Mouse (Mus musculus) adrenal gland, postnatal 36 days (tissue): ENCODE results near the gene Elavl3. TPM values are rescaled to one million over a fixed set of nuclear protein-coding genes. Genes with fewer than 3 reads are reported as not detected.
A peak's percentile ranks its signal among the peaks of the same experiment; 100 is the strongest.

Experiments
- DNase-seq, 2 experiments: peaks; one replicate each; pipeline ENCODE4 v3.0.0; 2021; ENCODE audit warnings: mixed read lengths in 1 of 2
- total RNA-seq, 2 experiments: library from RNA; stranded (reverse); gene quantifications; 2 replicates each; pipeline ENCODE4 v1.2.3; 2021

Gene Elavl3
- total RNA-seq, 2 experiments from 2014 or later: 1.1 to 2.0 TPM

- DNase-seq: peak in 1 of 2 experiments; percentile 33
Observed at GRCm38 (mm10) chr9:22058011-22058424, 6.2 kb upstream of the Elavl3 start.

GRCm38 (mm10) chr9:22057031-22057517 is 5.3 kb upstream of the Elavl3 start:
- DNase-seq: no peak

DNA sequence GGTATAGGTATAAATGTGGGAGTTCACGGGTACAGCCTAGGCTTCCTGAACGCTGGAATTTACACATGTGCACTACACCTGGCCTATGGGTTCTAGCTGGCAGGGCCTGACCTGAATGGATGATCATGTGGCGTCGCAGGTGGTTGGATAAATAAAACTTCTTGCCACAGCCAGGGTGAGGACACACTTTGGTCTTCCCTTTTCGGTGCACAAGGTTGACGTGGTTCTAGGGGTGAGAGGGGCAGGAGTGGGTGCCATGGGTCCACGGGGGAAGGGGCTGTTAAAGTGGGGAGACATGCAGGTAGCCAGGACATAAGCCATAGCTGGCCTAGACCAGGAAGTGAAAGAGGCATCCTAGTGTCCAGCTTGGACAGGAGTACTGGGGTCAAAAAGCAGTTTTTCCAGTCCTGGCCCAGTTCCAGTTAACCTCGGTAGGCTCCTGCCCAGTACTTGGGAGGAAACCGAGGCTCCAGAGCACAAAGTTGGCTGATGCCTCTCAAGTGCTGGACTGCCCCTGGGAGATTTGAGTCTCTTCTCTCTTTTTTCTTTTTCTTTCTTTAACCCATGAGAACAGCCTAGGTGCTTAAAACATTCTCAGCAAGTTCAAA is 4.6 kb upstream of the Elavl3 start:
- no peak for DNase-seq

GRCm38 (mm10) chr9:22055713-22056112 is 3.9 kb upstream of the Elavl3 start:
- DNase-seq: no peak

GRCm38 (mm10) chr9:22054411-22055076 is 2.7 kb upstream of the Elavl3 start:
- DNase-seq: peak; percentile 83 to 84

DNA sequence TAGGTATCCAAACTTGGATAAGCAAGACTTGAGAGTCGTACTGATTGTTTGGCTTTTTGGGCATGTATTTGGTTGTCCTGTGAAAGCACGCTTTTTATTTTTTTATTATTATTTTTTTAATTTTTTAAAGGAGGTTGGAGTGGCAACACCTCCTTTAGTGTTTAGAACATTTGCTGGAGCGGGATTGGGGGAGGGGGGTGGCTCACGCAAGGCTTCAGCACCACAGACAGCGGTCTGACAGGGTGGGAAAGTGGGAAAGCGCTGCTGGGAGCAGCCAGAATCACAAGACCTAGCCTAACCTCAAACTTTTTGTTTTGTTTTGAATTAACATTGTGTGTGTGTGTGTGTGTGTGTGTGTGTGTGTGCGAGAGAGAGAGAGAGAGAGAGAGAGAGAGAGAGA is 1.8 kb upstream of the Elavl3 start:
- DNase-seq: no peak

DNA sequence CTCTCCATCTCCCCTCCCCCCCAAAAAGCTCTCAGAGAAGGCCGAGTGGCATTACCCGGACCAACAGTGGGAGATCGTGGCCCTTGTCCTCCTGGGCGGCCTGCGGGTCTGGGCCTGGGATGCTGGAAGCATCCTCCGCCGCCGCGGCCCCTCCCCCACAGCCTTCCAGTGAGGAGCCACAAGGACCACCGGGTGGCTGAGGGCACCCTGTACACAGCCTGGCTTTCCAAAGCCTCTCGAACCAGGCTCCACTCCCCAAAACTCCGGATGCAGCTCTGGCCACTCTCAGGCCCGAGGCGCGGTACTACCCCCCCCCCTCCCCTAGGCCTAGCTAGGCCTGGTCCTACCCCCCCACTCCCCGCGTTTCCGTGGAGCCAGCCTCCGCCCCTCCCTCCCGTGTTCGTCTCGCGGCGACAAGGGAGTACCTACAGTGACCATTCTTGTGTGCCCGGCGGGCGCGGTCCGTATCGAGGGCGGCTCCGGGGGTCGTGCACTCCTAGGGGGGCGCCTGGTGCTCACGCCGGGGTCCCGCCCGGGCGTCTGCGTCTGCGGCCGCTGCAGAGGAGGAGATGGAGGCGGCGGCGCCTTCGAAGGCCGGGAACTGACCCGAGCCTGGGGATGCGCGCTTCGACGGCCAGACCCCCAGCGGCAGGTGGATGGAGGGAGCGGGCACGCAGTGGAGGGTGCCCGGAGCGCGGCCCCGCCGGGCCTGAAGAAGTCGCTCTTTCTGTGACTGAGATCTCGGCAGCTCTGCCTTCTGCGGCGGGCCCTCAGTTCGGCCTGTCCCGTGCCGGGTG is 464 bp downstream of the Elavl3 start:
- no peak for DNase-seq

DNA sequence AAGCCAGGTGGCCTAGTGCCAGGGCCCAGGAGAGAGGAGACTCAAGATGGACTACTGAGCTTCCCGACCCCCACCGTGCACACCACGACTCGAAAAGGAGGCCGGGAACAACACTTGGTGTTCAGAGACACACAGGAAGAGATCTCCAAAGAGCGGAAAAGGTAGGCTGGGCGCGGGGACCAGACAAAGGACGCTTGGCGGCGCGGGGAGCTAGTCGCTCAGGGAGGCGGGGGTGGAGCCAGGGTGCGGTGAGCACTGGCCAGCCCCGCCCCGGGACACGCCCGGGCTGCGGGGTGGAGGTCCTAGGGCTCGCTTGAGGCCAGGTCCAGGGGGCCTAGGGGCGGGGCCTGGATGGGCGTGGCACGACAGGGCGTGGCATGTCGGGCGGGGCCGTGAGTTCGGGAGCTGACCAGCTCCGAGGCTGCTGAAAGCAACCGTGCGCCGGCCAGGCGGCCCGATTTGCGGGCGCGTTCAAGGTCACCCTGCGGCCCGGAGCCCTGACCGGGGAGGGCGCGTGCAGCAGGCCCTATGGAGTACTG is 1.4 kb downstream of the Elavl3 start:
- peak; percentile 74 to 77 for DNase-seq

GRCm38 (mm10) chr9:22049721-22050270 is 2.0 kb downstream of the Elavl3 start:
- no peak for DNase-seq

DNA sequence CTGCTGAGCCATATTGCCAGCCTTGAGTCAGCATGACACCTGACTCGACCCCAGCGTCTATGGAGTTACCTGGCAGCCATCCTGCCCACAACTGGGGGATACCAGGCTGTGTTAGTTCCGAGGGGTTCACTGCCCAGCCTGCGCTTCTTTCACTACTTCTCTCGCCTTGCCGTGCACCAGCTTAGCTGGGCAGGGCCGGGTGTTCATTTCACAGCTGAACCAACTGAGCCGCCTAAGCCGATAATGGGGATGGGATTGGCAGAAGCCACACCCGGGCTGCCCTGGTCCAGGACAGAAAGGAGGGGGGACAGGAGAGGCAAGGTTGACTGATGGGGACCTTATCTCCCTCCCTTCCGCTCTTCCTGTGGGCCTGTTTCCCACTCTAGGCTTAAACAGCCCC is 2.5 kb downstream of the Elavl3 start:
- no peak for DNase-seq

DNA sequence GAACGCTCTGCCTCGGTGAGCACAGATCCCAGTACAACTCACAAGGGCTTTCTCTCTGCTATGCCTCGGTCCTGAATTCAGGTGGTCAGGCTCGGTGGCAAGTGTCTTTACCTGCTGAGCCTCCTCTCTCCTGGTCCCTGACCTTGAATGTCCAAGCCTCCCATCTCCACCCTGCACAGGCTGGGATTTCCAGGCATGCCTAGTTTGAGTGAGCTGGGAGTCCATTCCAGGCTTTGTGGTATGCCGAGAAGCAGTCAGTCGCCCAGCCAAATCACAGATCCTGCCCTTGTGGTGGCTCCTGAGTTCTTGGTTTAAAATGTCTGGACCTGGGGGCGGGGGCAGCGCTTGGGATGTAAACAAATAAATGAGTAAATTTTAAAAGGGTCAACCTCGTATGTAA is 4.5 kb downstream of the Elavl3 start:
- no peak for DNase-seq

- DNase-seq: no peak
Observed at GRCm38 (mm10) chr9:22041832-22042231, 10.0 kb downstream of the Elavl3 start.

- peak in 1 of 2 experiments; percentile 25 for DNase-seq
Observed at GRCm38 (mm10) chr9:22037826-22038225, 14.0 kb downstream of the Elavl3 start.

DNA sequence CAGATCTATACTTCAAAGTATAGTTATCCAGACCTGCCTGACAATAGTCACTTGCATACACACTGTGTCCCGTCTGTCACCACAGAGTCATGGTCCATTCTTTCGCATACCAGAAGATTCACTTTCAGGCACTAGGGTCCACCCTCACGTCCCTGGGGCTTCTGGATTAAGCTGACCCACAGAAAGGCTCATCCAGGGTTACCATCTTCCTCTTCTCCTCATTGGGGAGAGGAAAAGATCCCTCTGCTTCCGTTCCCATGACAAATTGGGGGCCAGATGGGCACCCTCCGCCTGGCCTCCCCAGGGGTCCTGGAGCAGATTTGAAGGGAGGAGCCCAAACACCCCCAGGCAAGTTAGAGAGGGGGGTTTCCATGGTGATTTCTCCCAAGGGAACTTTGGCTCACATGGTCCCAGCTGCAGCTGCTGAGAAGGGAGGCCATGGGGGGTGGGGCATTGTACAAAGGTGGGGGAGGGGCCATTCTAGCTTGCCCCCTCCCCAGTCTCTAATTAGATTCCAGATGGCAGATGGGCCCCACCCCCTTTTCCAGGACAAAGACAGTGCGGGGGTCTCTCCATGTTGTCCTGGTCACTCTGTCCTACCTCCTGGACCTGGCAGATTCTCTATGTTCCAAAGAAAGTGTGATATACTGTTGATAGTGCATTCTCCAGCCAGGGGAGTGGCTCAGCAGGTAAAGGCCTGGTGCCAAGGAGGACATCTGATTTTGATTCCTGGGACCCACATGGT is 16.4 kb downstream of the Elavl3 start:
- no peak for DNase-seq

DNA sequence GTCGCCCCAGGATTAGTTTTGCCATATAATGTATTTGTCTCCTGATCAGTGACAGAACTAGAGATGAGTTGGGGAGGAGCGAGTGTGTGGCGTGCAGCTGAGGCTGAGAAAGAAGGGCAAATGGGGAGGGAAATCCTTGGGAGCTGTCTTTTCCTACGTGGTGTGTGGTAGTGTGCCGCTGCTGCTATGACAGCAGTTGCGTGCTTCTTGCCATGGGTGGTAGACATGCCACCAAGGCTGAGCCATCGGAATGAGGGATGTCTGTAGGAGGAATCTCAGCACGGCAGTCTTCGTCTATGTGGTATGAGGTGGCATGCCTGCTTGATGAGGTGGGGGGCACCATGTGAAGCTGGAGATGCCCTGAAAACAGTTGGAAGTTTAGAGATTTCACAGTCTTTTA is 21.4 kb downstream of the Elavl3 start:
- no peak for DNase-seq

GRCm38 (mm10) chr9:22028467-22028866 is 23.4 kb downstream of the Elavl3 start:
- no peak for DNase-seq

DNA sequence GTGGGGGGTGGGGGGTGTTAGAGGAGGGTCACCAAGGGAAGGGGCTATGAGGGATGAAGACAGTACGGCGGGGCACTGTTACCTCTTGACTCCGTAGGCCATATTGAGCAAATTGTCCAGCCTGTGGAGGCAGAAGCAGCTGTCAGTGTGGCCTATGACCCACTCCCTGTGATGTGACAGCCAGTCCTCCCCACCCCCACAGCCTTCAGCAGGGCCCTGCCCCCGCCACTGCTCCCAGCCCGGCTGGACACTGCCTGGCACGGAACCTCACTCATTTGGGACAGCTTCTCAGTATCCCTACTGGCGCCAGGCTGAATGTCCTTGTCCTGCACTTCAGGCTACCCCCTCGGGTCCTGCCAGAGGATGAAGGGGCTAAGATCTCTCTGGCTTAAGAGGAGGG is 27.2 kb downstream of the Elavl3 start:
- no peak for DNase-seq

DNA sequence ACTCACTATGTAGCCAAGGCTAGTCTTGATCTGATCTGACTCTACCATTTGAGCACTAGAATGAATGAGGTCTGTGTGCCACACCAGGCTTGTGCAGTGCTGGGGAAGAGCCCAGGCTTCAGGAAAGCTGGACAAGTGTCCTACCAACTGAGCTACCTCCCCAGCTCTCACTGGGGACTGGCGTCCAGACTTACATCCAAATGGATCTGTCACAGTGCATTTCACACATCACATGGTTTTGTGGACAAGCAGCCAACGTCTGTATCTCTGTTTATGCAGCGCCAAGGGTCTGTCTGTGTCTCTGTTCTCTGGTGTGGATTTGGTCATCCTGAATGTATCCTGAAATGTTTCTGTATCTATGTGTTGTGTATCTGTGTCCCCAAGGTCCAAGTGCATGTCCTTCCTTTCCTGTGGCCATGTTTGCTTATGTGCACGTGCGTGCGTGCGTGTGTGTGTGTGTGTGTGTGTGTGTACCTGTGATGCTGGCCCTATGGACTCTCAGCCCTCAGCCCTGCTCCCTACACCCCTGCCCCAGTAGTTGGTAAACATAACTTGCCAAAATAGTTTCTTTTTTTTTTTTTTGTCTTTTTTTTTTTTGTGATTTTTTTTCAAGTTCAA is 34.5 kb downstream of the Elavl3 start:
- no peak for DNase-seq

DNA sequence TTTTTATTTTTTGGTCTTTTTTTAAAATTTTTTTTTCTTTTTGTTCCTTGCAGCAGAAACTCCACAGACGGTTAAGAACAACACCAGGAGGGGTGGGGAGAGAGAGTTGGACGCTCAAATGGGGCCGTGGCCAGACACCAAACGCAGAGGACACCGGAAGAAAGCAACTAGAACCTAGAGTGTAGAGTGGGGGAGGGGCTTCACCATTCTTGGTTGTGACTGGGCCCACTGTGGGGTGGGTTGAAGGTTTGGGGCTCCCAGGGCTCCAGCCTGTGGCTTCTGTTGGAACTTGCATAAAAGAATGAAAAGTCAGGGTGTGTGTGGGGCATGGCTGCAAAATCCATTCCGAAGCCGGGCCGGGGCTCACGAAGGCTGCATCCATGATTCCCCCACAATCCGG is 35.6 kb downstream of the Elavl3 start:
- no peak for DNase-seq

DNA sequence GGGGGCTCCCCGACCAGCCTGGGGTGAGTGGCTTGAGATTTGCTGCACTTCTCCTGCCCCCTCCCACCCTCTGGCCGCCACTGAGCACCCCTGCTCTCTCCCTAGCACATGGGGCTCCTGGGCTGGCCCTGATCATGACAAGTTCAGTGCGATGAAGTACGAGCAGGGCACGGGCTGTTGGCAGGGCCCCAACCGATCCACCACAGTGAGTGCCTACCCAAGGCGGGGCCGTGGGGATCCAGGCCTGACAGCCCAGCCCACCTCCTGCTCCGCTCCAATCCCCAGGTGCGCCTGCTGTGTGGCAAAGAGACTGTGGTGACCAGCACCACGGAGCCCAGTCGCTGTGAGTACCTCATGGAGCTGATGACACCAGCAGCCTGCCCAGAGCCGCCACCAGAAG is 39.1 kb downstream of the Elavl3 start:
- no peak for DNase-seq

GRCm38 (mm10) chr9:22011055-22011454 is 40.8 kb downstream of the Elavl3 start:
- no peak for DNase-seq
